Mouse (Mus musculus) heart, postnatal 14 days (tissue): ENCODE measurements around the gene Ppp1r12a. TPM values are rescaled to one million over a fixed set of nuclear protein-coding genes. Genes with fewer than 3 reads are reported as not detected.

Experiments used
- DNase-seq, 2 experiments: peaks; one replicate each; pipeline ENCODE4 v3.0.0; 2021 to 2022
- intact Hi-C: fragments of 180-260 bp; cut with DNase I; formaldehyde crosslinking; loops from one replicate; pipeline ENCODE4 v1.15.1; 2025
- total RNA-seq, 2 experiments: library from RNA; stranded (reverse); gene quantifications; 2 replicates each; pipeline ENCODE4 v1.2.3; 2021

The Ppp1r12a gene
- total RNA-seq, 2 experiments from 2014 or later = 76.8 to 81.2 TPM

DNA sequence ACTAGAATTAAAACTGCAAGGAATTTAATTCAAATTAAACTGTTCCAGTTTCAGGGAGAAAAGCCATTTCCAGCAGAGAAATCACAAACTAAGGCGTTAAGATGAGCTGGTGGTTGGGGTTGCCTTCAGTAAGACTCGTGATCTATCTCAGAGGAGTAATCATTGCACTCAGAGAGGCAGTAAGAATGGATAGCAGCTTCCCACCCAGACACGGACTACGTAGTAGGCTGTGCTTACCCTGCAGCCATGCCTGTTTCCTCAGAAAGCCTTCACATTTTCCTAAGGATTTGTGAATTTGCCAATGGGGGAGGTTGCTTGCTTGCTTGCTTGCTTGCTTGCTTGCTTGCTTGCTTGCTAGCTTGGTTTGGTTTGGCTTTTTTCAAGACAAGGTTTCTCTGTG lies 122.5 kb downstream of the Ppp1r12a start:
- no peak for DNase-seq
- intact Hi-C loops = no loop called here

DNA sequence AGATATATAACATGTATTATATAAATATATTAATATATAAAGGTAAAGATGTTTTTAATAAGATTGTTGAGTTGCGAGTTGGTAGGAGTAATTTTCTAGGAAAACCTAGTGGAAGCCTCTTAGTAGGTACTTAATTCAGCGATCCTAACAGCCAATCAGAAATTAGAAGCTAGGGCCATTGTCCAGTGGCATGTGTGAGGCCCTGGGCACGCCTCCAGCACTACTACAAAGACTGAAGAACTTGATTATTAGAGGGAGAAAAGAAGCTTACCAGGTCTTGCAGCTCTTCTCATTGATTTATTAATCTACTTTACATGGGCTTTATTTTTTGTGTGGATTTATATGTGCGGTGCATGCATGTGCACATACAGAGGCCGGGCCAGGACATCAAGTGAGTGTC lies 123.0 kb downstream of the Ppp1r12a start:
- intact Hi-C loops = no loop called here
- DNase-seq = no peak

DNA sequence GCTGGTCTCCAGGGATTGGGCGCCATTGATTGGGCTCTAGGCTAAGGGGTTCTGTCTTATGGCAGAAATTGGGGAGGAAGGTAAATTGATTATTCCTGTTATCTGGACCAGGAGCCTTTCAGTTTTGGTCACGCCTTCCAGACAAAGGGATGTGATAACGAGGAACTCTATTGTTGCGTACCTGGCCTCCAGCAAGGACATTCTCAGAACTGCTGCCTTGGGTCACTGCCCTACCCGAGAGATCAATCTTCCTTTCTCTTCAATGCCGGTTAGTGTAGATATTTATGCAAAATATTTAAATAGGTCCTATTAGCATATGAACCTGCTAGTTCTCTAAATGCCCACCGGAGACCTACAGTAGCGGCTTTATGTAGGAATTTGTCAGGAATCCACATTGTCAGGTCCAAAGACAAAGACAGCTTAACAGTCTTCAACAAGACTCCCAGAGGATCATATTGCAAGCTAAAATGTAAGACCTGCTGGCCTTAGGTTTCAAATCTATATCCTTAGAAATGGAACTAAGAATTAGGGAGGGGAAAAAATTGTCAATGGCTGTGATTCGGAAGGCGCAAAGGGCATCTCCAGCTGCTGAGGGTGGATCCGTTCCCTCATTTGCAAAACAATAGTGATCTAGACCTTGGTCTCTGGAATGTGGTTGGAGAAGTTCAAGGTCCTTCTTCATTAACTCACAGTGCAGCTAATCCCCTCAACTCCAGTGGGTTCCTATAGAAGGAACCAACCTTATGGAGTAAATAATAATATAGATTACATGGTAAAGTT lies 124.9 kb downstream of the Ppp1r12a start:
- DNase-seq = no peak
- intact Hi-C loops = no loop called here

- intact Hi-C loops = no loop called here
- no peak for DNase-seq
Measured at GRCm38 (mm10) chr10:108287438-108287801, 125.4 kb downstream of the Ppp1r12a start.

GRCm38 (mm10) chr10:108290046-108290445 lies 128.1 kb downstream of the Ppp1r12a start:
- intact Hi-C loops = no loop called here
- DNase-seq = no peak

DNA sequence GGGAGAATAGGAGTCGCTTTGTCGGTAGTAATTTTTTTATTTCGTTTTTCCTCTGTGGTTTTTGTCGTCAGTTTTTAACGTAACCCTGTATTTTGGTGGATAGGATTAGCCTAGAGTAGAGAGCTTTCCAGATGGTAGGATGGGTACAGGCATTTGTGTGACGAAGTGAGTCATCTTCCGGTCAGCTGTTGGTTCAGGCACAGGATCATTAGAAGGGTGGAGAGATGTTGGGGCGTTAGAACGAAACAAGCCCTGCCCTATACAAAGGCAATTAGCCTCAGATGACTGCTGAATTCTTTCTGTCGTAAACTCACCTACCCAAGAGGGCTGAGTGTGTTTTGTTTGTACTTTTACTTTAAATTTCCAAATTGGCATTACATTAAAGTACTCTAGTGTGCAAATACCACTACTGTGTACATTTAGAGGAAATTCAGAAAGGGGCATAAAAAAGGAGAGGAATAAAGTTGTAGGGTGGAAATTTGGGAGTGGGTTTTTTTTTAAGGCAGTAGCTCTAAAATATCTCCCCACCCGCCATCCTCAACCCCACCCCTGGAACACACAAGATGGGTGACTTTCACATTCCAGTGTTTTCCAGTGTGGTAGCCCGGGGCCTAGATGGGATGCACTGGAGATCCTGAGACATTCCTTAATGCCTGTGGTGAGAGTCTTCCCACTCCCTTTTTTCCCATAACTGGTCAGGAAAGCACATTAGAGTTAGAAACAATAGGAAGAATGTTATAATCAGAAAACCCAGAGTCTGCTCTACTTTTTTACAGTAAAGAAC lies 129.9 kb downstream of the Ppp1r12a start:
- intact Hi-C loops = no loop called here

GRCm38 (mm10) chr10:108292651-108293050 lies 130.7 kb downstream of the Ppp1r12a start:
- no peak for DNase-seq
- intact Hi-C loops = no loop called here

More for the DNA sequence above, 129.9 kb downstream of the Ppp1r12a start:
- no peak for DNase-seq

- intact Hi-C loops = no loop called here
- no peak for DNase-seq
Measured at GRCm38 (mm10) chr10:108293620-108294195, 131.7 kb downstream of the Ppp1r12a start.

- intact Hi-C loops = no loop called here
- DNase-seq = no peak
Measured at GRCm38 (mm10) chr10:108294766-108295165, 132.8 kb downstream of the Ppp1r12a start.

GRCm38 (mm10) chr10:108296446-108296845 lies 134.5 kb downstream of the Ppp1r12a start:
- DNase-seq = no peak
- intact Hi-C loops = no loop called here

GRCm38 (mm10) chr10:108298261-108298660 lies 136.3 kb downstream of the Ppp1r12a start:
- intact Hi-C loops = no loop called here
- DNase-seq = no peak

DNA sequence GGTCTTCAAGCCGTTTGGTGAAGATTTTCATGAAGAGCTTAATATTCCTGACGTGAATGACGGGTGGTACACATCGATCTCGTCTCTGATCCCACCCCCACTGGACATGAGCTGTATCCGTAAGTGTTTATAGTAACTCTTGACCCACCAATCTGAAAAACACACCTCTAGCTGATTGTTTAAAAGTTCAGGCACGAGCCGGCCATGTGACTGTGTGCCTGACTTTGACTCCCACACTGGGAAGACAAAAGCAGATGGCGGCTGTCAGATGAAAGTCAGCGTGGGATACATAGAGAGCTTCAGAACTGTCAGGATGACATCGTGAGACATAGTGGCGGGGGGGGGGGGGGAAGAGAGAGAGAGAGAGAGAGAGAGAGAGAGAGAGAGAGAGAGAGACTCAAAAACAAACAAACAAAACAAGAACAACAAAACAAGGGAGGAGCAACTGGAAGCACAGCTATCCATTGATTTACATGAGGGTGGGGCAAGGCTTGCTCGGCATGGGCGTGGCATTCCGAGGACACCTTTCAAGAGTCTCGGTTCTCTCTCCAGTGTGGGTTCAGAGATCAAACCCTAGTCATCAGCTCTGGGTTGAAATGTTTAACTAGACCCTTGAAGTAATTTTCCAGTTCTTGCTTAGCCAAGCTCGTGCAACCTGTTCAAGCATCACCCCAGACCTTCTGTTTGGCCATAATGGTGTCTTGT lies 137.0 kb downstream of the Ppp1r12a start:
- DNase-seq = no peak
- intact Hi-C loops = no loop called here

- DNase-seq = no peak
- intact Hi-C loops = loop anchor here (1.0 to 5.0 kb wide), 3 partner anchors 146 to 237 kb away; no protein-coding TSS in a partner anchor
Measured at GRCm38 (mm10) chr10:108299828-108300227, 137.8 kb downstream of the Ppp1r12a start.

DNA sequence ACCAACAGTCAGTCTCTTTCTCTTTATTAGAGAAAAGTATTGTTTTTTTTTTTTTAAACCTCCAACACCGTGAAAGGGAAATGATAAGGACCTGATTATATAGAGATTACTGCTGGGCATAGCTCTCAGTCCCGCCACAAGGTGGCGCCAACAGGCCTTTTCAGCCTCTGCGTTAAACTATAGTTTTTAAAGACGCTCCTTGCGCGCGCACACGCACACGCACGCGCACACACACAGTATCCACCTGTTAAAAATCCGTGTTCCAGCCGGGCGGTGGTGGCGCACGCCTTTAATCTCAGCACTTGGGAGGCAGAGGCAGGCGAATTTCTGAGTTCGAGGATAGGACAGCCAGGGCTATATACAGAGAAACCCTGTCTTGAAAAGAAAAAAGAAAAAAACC lies 138.8 kb downstream of the Ppp1r12a start:
- DNase-seq = peak; percentile 83 to 85
- intact Hi-C loops = loop anchor here (1.0 to 5.0 kb wide), 3 partner anchors 145 to 236 kb away; no protein-coding TSS in a partner anchor

DNA sequence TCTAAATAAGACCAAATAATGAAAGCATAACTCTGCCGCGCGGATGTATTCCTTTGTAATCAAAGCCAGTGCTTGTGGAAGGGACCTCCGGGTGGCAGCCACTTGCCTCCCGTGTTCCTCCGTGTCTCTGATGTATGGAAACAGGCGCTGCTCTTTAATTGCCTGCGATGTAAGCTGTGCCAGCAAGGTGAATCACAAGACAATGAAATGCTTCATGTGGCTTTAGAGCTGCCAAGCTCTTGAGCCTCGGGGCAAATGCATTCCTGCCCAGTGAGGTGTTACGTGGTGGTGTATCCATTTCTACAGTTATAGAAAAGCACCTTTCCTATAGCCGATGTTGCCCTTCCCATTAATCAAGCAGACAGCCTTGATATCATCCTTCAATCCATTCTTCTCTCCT lies 145.8 kb downstream of the Ppp1r12a start:
- intact Hi-C loops = no loop called here
- no peak for DNase-seq

DNA sequence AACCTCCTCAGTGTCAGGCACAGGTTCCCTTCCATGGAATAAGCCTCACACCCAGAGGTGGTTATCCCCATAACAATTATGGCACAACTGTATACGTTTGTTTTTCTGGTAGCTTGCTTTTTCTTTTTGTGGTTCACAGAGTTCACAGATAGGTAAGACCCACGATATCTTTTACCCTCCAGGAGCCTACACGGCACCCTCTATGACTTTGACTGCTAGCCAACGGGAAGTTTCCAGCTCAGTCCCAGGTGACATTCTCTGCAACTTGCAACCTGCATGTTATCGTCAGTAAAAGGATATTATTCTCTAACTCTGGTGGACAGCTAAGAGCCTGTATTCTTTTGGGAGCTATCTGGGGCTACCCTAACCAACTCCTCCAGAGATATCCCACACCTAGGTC lies 148.2 kb downstream of the Ppp1r12a start:
- intact Hi-C loops = no loop called here
- DNase-seq = no peak

DNA sequence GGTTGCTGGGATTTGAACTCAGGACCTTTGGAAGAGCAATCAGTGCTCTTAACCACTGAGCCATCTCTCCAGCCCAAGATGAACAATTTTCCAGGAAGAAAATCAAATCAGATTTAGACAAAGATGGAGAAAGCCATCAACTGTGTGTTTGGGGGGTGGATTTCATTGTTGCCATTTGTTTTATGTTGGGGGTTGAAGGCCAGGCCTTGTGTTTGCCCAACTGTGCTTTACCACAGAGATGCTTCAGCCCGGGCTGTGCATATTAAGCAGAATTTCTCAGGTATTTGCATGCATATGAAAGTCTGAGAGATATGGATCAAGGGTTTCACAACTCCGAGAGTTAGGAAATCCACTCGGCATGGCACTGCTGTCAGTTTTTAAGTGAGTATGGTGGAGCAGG lies 149.4 kb downstream of the Ppp1r12a start:
- DNase-seq = no peak
- intact Hi-C loops = no loop called here

DNA sequence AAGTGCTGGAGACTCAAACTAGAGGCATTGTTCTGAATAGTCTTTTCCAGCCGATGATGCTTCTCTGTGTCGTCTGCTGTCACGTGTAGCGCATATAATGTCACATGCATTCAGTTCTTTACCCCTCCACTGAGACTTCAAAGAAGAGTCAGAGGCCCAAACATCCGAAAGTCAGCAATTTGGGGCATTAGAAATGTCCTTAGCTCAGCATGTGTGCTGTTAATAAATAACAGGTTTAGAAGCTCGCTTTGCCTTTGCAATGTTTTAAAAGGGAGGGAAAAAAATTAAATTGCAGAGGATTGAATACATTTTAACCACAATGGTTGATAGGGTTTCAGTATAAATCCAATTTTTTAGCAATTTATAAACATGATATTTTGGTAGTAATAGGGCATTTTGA lies 151.9 kb downstream of the Ppp1r12a start:
- intact Hi-C loops = no loop called here
- no peak for DNase-seq

GRCm38 (mm10) chr10:108314396-108314795 lies 152.4 kb downstream of the Ppp1r12a start:
- intact Hi-C loops = no loop called here
- DNase-seq = no peak

DNA sequence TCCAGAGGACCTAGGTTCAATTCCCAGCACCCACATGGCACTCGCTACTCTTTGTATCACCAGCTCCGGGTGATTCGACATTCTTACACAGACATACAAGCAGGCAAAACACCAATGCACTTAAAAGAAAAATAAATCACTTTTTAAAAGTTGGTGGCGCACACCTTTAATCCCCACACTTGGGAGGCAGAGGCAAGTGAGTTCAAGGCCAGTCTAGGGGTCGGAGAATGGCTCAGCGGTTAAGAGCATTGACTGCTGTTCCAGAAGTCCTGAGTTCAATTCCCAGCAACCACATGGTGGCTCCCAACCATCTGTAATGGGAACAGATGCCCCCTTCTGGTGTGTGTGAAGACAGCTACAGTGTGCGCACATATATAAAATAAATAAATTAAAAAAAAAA lies 153.2 kb downstream of the Ppp1r12a start:
- intact Hi-C loops = no loop called here
- DNase-seq = no peak

GRCm38 (mm10) chr10:108328356-108328755 lies 166.4 kb downstream of the Ppp1r12a start:
- intact Hi-C loops = no loop called here
- DNase-seq = no peak
